ENCODE assay signal across 22 mouse cellular contexts in the genomic region with DNA sequence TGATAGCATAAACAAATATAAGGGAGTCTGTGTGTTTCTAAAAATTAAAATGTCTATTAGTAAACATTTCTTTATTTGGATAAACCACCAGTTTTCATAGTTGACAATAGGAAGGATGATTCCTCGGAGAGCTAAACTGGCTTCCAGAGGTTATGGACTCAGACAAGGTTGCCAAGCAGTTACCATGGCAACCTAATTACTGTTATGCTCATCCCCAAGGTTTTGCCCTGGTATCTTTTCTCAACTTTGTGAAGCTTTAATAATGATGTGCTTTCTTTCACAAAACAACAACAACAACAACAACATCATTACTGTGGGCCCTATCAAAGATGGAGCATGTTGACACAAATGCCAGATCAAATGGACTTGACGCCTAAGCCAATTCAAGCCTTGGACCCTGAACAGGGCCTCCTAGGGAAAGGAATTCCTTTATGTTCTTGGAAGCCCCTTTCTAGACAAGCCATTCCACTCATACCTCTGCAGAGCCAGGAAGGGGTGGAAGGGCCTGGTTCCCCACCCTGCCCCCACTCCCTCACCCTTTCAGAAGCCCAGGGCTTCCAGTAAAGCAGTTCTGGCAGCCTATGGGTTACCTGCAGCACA. TPM values are rescaled to one million over a fixed set of nuclear protein-coding genes. Genes with fewer than 3 reads are reported as not detected.
A peak's percentile ranks its signal among the peaks of the same experiment; 100 is the strongest.
DNase-seq lines count a peak whose midpoint lies in the region; ATAC-seq and TF ChIP-seq lines count a peak whose summit lies in the region.
"Had no signal": no experiment of that assay in that cellular context is flagged by ENCODE, and none has a peak within 500 bp of the region (broad histone marks: within the 10 kb centered on the region; RNA-seq: fewer than 3 reads in every experiment).

No protein-coding gene starts in this region.

- H3K9ac ChIP-seq in forebrain, embryonic 11.5 days (ENCODE audit: low read length), result no peak overlapping the region
- H3K9ac ChIP-seq in forebrain, embryonic 13.5 days, result no peak overlapping the region
- H3K9ac ChIP-seq in lung, embryonic 14.5 days, result no peak overlapping the region
- H3K9ac ChIP-seq: heart, embryonic 15.5 days; liver, postnatal 0 days had no signal

- H3K4me1 ChIP-seq in forebrain, embryonic 11.5 days (replicated peaks; ENCODE audit: control insufficient read depth, insufficient read depth, low read length), result peaks cover 14% of the 10 kb centered on the region
- peaks cover 36% of the 10 kb centered on the region for H3K4me1 ChIP-seq in forebrain, embryonic 13.5 days
- H3K4me1 ChIP-seq in lung, embryonic 14.5 days (ENCODE audit: insufficient read depth), result peaks cover 11% of the 10 kb centered on the region; the same call in 1 of the 2 replicates

- peaks cover 32% of the 10 kb centered on the region for H3K27me3 ChIP-seq in forebrain, embryonic 11.5 days (ENCODE audit: control insufficient read depth, insufficient read depth, low read length)
- H3K27me3 ChIP-seq in forebrain, embryonic 13.5 days, result peaks cover 47% of the 10 kb centered on the region
- peaks cover 36% of the 10 kb centered on the region for H3K27me3 ChIP-seq in lung, embryonic 14.5 days (ENCODE audit: insufficient read depth, low read length)

- peak; percentile 58 for DNase-seq in forebrain, embryonic 11.5 days (ENCODE audit: low spot score)
- peak; percentile 37 for DNase-seq in lung, embryonic 14.5 days
- no peak for DNase-seq in lung, postnatal 4 days
- DNase-seq in ZHBTc4 (ENCODE audit: low read depth, low spot score), result peak; percentile 36
- DNase-seq in embryo, embryonic 9.5 days (ENCODE audit: extremely low spot score), result peak; percentile 47
- DNase-seq in ovary, postnatal 36 days (ENCODE audit: low spot score), result no peak
- DNase-seq: cerebellum, adult 18-20 months; cerebellum, postnatal 14 days; heart, postnatal 36 days; kidney, adult 9 months; kidney, postnatal 25 days; liver, postnatal 0 days; lung, postnatal 10 days; right cerebral cortex, postnatal 25 days; spleen, adult 18-20 months had no signal

- WGBS in forebrain, embryonic 11.5 days, result 17% methylated on average over 2 of the region's 2 CpGs
- 12% methylated on average over 2 of the region's 2 CpGs for WGBS in forebrain, embryonic 13.5 days
- 40% methylated on average over 2 of the region's 2 CpGs for WGBS in lung, embryonic 14.5 days

- no peak overlapping the region for H3K27ac ChIP-seq in forebrain, embryonic 11.5 days (ENCODE audit: low read depth, low read length)
- no peak overlapping the region for H3K27ac ChIP-seq in forebrain, embryonic 13.5 days
- H3K27ac ChIP-seq in lung, embryonic 14.5 days (ENCODE audit: low read depth), result no peak overlapping the region
- H3K27ac ChIP-seq: heart, embryonic 15.5 days; hindbrain, postnatal 0 days; layer of hippocampus, adult 2 months had no signal

- H3K9me3 ChIP-seq in forebrain, embryonic 11.5 days (ENCODE audit: control insufficient read depth, low read length), result no peaks in the 10 kb centered on the region
- H3K9me3 ChIP-seq in forebrain, embryonic 13.5 days (replicated peaks), result no peaks in the 10 kb centered on the region
- H3K9me3 ChIP-seq in lung, embryonic 14.5 days (ENCODE audit: low read depth, low read length), result no peaks in the 10 kb centered on the region
- H3K9me3 ChIP-seq: heart, embryonic 15.5 days had no signal

- H3K4me3 ChIP-seq in forebrain, embryonic 11.5 days (ENCODE audit: low read depth, low read length), result no peak overlapping the region
- no peak overlapping the region for H3K4me3 ChIP-seq in forebrain, embryonic 13.5 days
- no peak overlapping the region for H3K4me3 ChIP-seq in lung, embryonic 14.5 days (ENCODE audit: low read depth, low read length)
- H3K4me3 ChIP-seq: heart, embryonic 15.5 days; layer of hippocampus, adult 2 months had no signal

- H3K36me3 ChIP-seq in forebrain, embryonic 11.5 days (ENCODE audit: control insufficient read depth, insufficient read depth, low read length), result no peaks in the 10 kb centered on the region
- no peaks in the 10 kb centered on the region for H3K36me3 ChIP-seq in forebrain, embryonic 13.5 days (ENCODE audit: poor library complexity, severe bottlenecking)
- H3K36me3 ChIP-seq in lung, embryonic 14.5 days (ENCODE audit: insufficient read depth), result no peaks in the 10 kb centered on the region
- H3K36me3 ChIP-seq: heart, embryonic 15.5 days had no signal

- no peak for TF ChIP-seq CTCF in lung, embryonic 14.5 days (IDR thresholded peaks at IDR 0.05; ENCODE audit: low read depth)

- ATAC-seq in forebrain, embryonic 11.5 days (replicated peaks; ENCODE audit: low FRiP score), result peak; percentile 37; the same call in 1 of the 2 replicates
- ATAC-seq in forebrain, embryonic 13.5 days, result no peak
- peak; percentile 36; the same call in 1 of the 2 replicates for ATAC-seq in lung, embryonic 14.5 days (ENCODE audit: insufficient read depth)
- ATAC-seq: CD4-positive, CD25-positive, alpha-beta regulatory T cell, adult 4 months; hindbrain, postnatal 0 days; intestine, embryonic 16.5 days; liver, postnatal 0 days had no signal

- no peak overlapping the region for H3K4me2 ChIP-seq in forebrain, embryonic 11.5 days (ENCODE audit: low read depth, low read length, severe bottlenecking)
- H3K4me2 ChIP-seq in forebrain, embryonic 13.5 days, result no peak overlapping the region
- no peak overlapping the region for H3K4me2 ChIP-seq in lung, embryonic 14.5 days
- H3K4me2 ChIP-seq: heart, embryonic 15.5 days; liver, embryonic 11.5 days had no signal

RNA-seq across cellular contexts. Expression of a gene that starts 43.6 kb away (rescaled TPM):
- polyA plus RNA-seq in forebrain, embryonic 11.5 days (2014; fragmentation: Nextera tagmentation; extraction: Ambion mirVana), result 1.2 and 1.3 TPM in 2 replicates
- polyA plus RNA-seq in forebrain, embryonic 13.5 days (2015; fragmentation: Nextera tagmentation; extraction: Ambion mirVana), result 0.12 and 0.35 TPM in 2 replicates
- polyA plus RNA-seq in lung, embryonic 14.5 days (2014; fragmentation: Nextera tagmentation; extraction: Ambion mirVana), result 0.04 TPM in 1 of 2 replicates, not detected in the other
- polyA plus RNA-seq: CD4-positive, CD25-positive, alpha-beta regulatory T cell, adult 4 months; hindbrain, postnatal 0 days; intestine, embryonic 16.5 days; liver, postnatal 0 days had no signal

Comparison
In these comparisons a context has a peak if more than half of its experiments do, and no peak if none do; other contexts are left out.
1. DNase-seq: peak in forebrain, embryonic 11.5 days (single experiment), lung, embryonic 14.5 days (single experiment), ZHBTc4 (single experiment) and embryo, embryonic 9.5 days (single experiment); none in lung, postnatal 4 days (0 of 2) and ovary, postnatal 36 days (single experiment).